7 mouse cellular contexts compared by ENCODE assay signal in the genomic region with DNA sequence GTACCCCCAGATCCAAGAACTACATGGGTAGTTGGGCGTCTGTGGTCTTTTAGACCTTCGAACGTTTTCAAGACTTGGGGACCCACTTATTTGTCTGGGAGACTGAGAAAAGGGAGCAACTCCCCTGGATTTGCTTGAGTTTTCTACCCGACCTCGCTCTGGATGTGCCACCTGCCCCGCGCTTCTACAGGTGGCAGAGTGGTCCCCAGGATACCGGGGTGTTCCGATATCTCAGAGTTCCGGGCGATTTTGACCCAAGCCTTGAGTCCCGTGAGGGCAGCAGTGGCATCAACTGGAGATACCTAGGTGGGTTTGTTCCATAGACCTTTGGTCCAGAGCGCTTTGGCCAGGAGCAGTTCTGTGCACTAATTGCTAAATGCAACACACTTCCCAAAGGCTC. TPM values are rescaled to one million over a fixed set of nuclear protein-coding genes. Genes with fewer than 3 reads are reported as not detected.
A peak's percentile ranks its signal among the peaks of the same experiment; 100 is the strongest.
DNase-seq lines count a peak whose midpoint lies in the region; ATAC-seq and TF ChIP-seq lines count a peak whose summit lies in the region.

No protein-coding gene starts in this region.

- no peaks in the 10 kb centered on the region for H3K36me3 ChIP-seq in lung, embryonic 16.5 days (ENCODE audit: control insufficient read depth, insufficient read depth, low read length)
- no peaks in the 10 kb centered on the region for H3K36me3 ChIP-seq in forebrain, embryonic 13.5 days (ENCODE audit: poor library complexity, severe bottlenecking)
- peaks cover 27% of the 10 kb centered on the region for H3K36me3 ChIP-seq in limb, embryonic 12.5 days
- no peaks in the 10 kb centered on the region for H3K36me3 ChIP-seq in small intestine, adult 2 months (ENCODE audit: control insufficient read depth, insufficient read depth, low read length)

- ATAC-seq in lung, embryonic 16.5 days (ENCODE audit: low read depth), result no peak
- ATAC-seq in forebrain, embryonic 13.5 days, result no peak; the same call in 1 of the 2 replicates
- ATAC-seq in limb, embryonic 12.5 days (ENCODE audit: insufficient number of reproducible peaks, insufficient read depth, low FRiP score, low TSS enrichment, low read depth), result 0 out of 2 replicates have a peak, but pooled peaks have one; percentile 8

- no peak for TF ChIP-seq CTCF in small intestine, adult 2 months (IDR thresholded peaks at IDR 0.05; ENCODE audit: extremely low read depth, insufficient read length, insufficient replicate concordance, low read depth, low read length)

- 9% methylated on average over 13 of the region's 13 CpGs for WGBS in lung, embryonic 16.5 days
- WGBS in forebrain, embryonic 13.5 days, result 15% methylated on average over 13 of the region's 13 CpGs
- 13% methylated on average over 13 of the region's 13 CpGs for WGBS in limb, embryonic 12.5 days
- 15% methylated on average over 13 of the region's 13 CpGs for WGBS in small intestine, adult 2 months

- no peak for TF ChIP-seq POLR2A in small intestine, adult 2 months (IDR thresholded peaks at IDR 0.05; ENCODE audit: low read depth, low read length)

- no peaks in the 10 kb centered on the region for H3K27me3 ChIP-seq in lung, embryonic 16.5 days (ENCODE audit: control insufficient read depth, insufficient read depth, low read depth, low read length)
- H3K27me3 ChIP-seq in forebrain, embryonic 13.5 days, result peaks cover 7% of the 10 kb centered on the region; the same call in 1 of the 2 replicates
- no peaks in the 10 kb centered on the region for H3K27me3 ChIP-seq in limb, embryonic 12.5 days
- no peaks in the 10 kb centered on the region for H3K27me3 ChIP-seq in small intestine, adult 2 months (ENCODE audit: control insufficient read depth, insufficient read depth, low read length)

- H3K4me3 ChIP-seq in lung, embryonic 16.5 days (ENCODE audit: low read length), result peak overlapping the region; percentile 65
- H3K4me3 ChIP-seq in forebrain, embryonic 13.5 days, result peak overlapping the region; percentile 57
- H3K4me3 ChIP-seq in limb, embryonic 12.5 days (replicated peaks), result peak overlapping the region; percentile 54
- peak overlapping the region; percentile 82 for H3K4me3 ChIP-seq in small intestine, adult 2 months (ENCODE audit: low read depth, low read length)

- H3K9ac ChIP-seq in lung, embryonic 16.5 days (ENCODE audit: low read length), result peak overlapping the region; percentile 63
- peak overlapping the region; percentile 62; the same call in 1 of the 2 replicates for H3K9ac ChIP-seq in forebrain, embryonic 13.5 days
- H3K9ac ChIP-seq in limb, embryonic 12.5 days (replicated peaks), result peak overlapping the region; percentile 54

- no peaks in the 10 kb centered on the region; the same call in none of the 2 replicates for H3K4me1 ChIP-seq in lung, embryonic 16.5 days (replicated peaks; ENCODE audit: control insufficient read depth, insufficient read depth, low read length)
- peaks cover 15% of the 10 kb centered on the region for H3K4me1 ChIP-seq in forebrain, embryonic 13.5 days
- peaks cover 18% of the 10 kb centered on the region; the same call in 1 of the 2 replicates for H3K4me1 ChIP-seq in limb, embryonic 12.5 days (replicated peaks)
- H3K4me1 ChIP-seq in small intestine, adult 2 months (ENCODE audit: control insufficient read depth, insufficient read depth, insufficient read length, low read length), result peaks cover 6% of the 10 kb centered on the region; the same call in 1 of the 2 replicates

- peak overlapping the region; percentile 82 for H3K4me2 ChIP-seq in lung, embryonic 16.5 days (ENCODE audit: low read depth, low read length)
- peak overlapping the region; percentile 94 for H3K4me2 ChIP-seq in forebrain, embryonic 13.5 days
- peak overlapping the region; percentile 94 for H3K4me2 ChIP-seq in limb, embryonic 12.5 days

- H3K9me3 ChIP-seq in lung, embryonic 16.5 days (ENCODE audit: control insufficient read depth, low read length), result no peaks in the 10 kb centered on the region
- no peaks in the 10 kb centered on the region for H3K9me3 ChIP-seq in forebrain, embryonic 13.5 days (replicated peaks)
- H3K9me3 ChIP-seq in limb, embryonic 12.5 days, result no peaks in the 10 kb centered on the region

- no peak for DNase-seq in lung, postnatal 36 days
- DNase-seq in ovary, adult 18-20 months (ENCODE audit: low spot score), result no peak
- DNase-seq in spleen, postnatal 4 days (ENCODE audit: low spot score in 2 of 2), result no peak

- no peak overlapping the region for H3K27ac ChIP-seq in lung, embryonic 16.5 days (ENCODE audit: low read length)
- H3K27ac ChIP-seq in forebrain, embryonic 13.5 days, result no peak overlapping the region
- H3K27ac ChIP-seq in limb, embryonic 12.5 days, result no peak overlapping the region
- no peak overlapping the region for H3K27ac ChIP-seq in small intestine, adult 2 months (ENCODE audit: insufficient read depth, low read depth, low read length)

RNA-seq across cellular contexts. Expression of a gene that starts 0.4 kb away (rescaled TPM):
- polyA plus RNA-seq in lung, embryonic 16.5 days (2015; fragmentation: Nextera tagmentation; extraction: Ambion mirVana), result 9.2 and 9.7 TPM in 2 replicates
- 1.1 and 1.3 TPM in 2 replicates for polyA plus RNA-seq in forebrain, embryonic 13.5 days (2015; fragmentation: Nextera tagmentation; extraction: Ambion mirVana)
- polyA plus RNA-seq in limb, embryonic 12.5 days (2016; fragmentation: Nextera tagmentation; extraction: Ambion mirVana), result 14.1 and 15.1 TPM in 2 replicates
- 3.9 and 10.6 TPM in 2 replicates for polyA plus RNA-seq in small intestine, adult 2 months (2012; rRNA removed)

RNA-seq across cellular contexts. Expression of a gene that starts 28.2 kb away (rescaled TPM):
- polyA plus RNA-seq in lung, embryonic 16.5 days (2015; fragmentation: Nextera tagmentation; extraction: Ambion mirVana), result 15.6 and 16.6 TPM in 2 replicates
- 1.8 and 1.9 TPM in 2 replicates for polyA plus RNA-seq in forebrain, embryonic 13.5 days (2015; fragmentation: Nextera tagmentation; extraction: Ambion mirVana)
- polyA plus RNA-seq in limb, embryonic 12.5 days (2016; fragmentation: Nextera tagmentation; extraction: Ambion mirVana), result 30.2 and 32.1 TPM in 2 replicates
- 0.57 and 0.81 TPM in 2 replicates for polyA plus RNA-seq in small intestine, adult 2 months (2012; rRNA removed)

RNA-seq across cellular contexts. Expression of a gene that starts 29.5 kb away (rescaled TPM):
- not detected in 2 replicates for polyA plus RNA-seq in lung, embryonic 16.5 days (2015; fragmentation: Nextera tagmentation; extraction: Ambion mirVana)
- polyA plus RNA-seq in forebrain, embryonic 13.5 days (2015; fragmentation: Nextera tagmentation; extraction: Ambion mirVana), result not detected in 2 replicates
- not detected in 2 replicates for polyA plus RNA-seq in limb, embryonic 12.5 days (2016; fragmentation: Nextera tagmentation; extraction: Ambion mirVana)
- polyA plus RNA-seq in small intestine, adult 2 months (2012; rRNA removed), result not detected in 2 replicates
